Mouse (Mus musculus) embryonic facial prominence, embryonic 10.5 days (tissue): Measurements from ENCODE around the gene Rhot2. TPM values are rescaled to one million over a fixed set of nuclear protein-coding genes. Genes with fewer than 3 reads are reported as not detected.
"Not testable (repeated sequence)": the region's sequence is repeated elsewhere in the genome, so short reads cannot be mapped to it uniquely, and the experiment has no call there.

ENCODE experiments used
- DNase-seq: peaks from one replicate; pipeline ENCODE4 v3.0.0-alpha.2; 2017; ENCODE audit warnings: low spot score
- H3K27ac ChIP-seq: fragments of 300-500 bp; sonication (generic); replicated peaks from 2 replicates; pipeline ENCODE4 v1.5.1; 2016; ENCODE audit warnings: mild to moderate bottlenecking
- H3K27me3 ChIP-seq: fragments of 300-500 bp; sonication (generic); replicated peaks from 2 replicates; pipeline ENCODE4 v1.6.1; 2016; ENCODE audit warnings: low read depth, mild to moderate bottlenecking; ENCODE audit not compliant: poor library complexity, severe bottlenecking
- H3K36me3 ChIP-seq: fragments of 300-500 bp; sonication (generic); replicated peaks from 2 replicates; pipeline ENCODE4 v1.6.1; 2016; ENCODE audit warnings: mild to moderate bottlenecking, moderate library complexity
- H3K4me1 ChIP-seq: fragments of 300-500 bp; sonication (generic); 2 replicates; pipeline ENCODE4 v1.6.1; 2016
- H3K4me3 ChIP-seq: fragments of 300-500 bp; sonication (generic); 2 replicates; pipeline ENCODE4 v1.5.1; 2016; ENCODE audit warnings: mild to moderate bottlenecking, moderate library complexity
- H3K9me3 ChIP-seq: fragments of 300-500 bp; sonication (generic); 2 replicates; pipeline ENCODE4 v1.6.1; 2016; ENCODE audit warnings: mild to moderate bottlenecking
- WGBS: fragments of 180-500 bp; shearing (Covaris S2); methylation state at CpG from one replicate; pipeline ENCODE4 v1.1.7; 2016; 5-methylcytosine and 5-hydroxymethylcytosine counted together
- polyA plus RNA-seq: library from polyadenylated mRNA; unstranded; fragments of >200 nt; fragmentation: Nextera tagmentation; extraction: Ambion mirVana; gene quantifications from 2 replicates; pipeline ENCODE4 v1.2.1, GENCODE M21; 2016

Gene Rhot2
- polyA plus RNA-seq, 1 experiment from 2014 or later, result 27.2 TPM

GRCm38 (mm10) chr17:25810890-25811289, 33.8 kb downstream of the Rhot2 start:
- peaks cover 77% of the 10 kb centered on the region for H3K27me3 ChIP-seq
- peak overlapping the region; percentile 8; the same call in 1 of the 2 replicates for H3K4me3 ChIP-seq
- H3K4me1 ChIP-seq, result peaks cover 34% of the 10 kb centered on the region
- H3K27ac ChIP-seq, result no peak overlapping the region
- no peak for DNase-seq
- 75% methylated on average over 4 of the region's 4 CpGs for WGBS
- H3K36me3 ChIP-seq, result no peaks in the 10 kb centered on the region
- H3K9me3 ChIP-seq, result no peaks in the 10 kb centered on the region

GRCm38 (mm10) chr17:25809606-25810340, 34.9 kb downstream of the Rhot2 start:
- Histone ChIP-seq H3K27me3 (peaks cover 70% of the 10 kb centered on the region), H3K27ac (peak overlapping the region; percentile 86), H3K36me3 (no peaks in the 10 kb centered on the region), H3K4me1 (peaks cover 34% of the 10 kb centered on the region), H3K4me3 (peak overlapping the region; percentile 82), H3K9me3 (no peaks in the 10 kb centered on the region)
- WGBS, result 10% methylated on average over 25 of the region's 25 CpGs
- no peak for DNase-seq

GRCm38 (mm10) chr17:25808789-25809605, 35.7 kb downstream of the Rhot2 start, which contains the start of gene Fbxl16:
Fbxl16 (plus strand) TSS chr17:25809085.
- Histone ChIP-seq H3K4me3 (peak within 1 kb of the TSS; percentile 82), H3K4me1 (peaks cover 34% of the 10 kb centered on the region), H3K27ac (peak within 1 kb of the TSS; percentile 86), H3K36me3 (no peaks in the 10 kb centered on the region), H3K9me3 (no peaks in the 10 kb centered on the region), H3K27me3 (peaks cover 68% of the 10 kb centered on the region)
- WGBS, result under 1% methylated on average over 97 of the region's 100 CpGs
- peak; percentile 88 for DNase-seq

- WGBS, result 36% methylated on average over 5 of the region's 5 CpGs
- Histone ChIP-seq H3K4me1 (peaks cover 36% of the 10 kb centered on the region), H3K27ac (peak overlapping the region; percentile 86; the same call in 1 of the 2 replicates), H3K4me3 (peak overlapping the region; percentile 82), H3K9me3 (no peaks in the 10 kb centered on the region), H3K27me3 (peaks cover 70% of the 10 kb centered on the region), H3K36me3 (no peaks in the 10 kb centered on the region)
- DNase-seq, result no peak
Observed at GRCm38 (mm10) chr17:25808028-25808427, 36.6 kb downstream of the Rhot2 start.

- not testable (repeated sequence) for DNase-seq, H3K9me3 ChIP-seq, H3K36me3 ChIP-seq, H3K27ac ChIP-seq, H3K4me3 ChIP-seq
- peaks cover 66% of the 10 kb centered on the region for H3K27me3 ChIP-seq
- 47% methylated on average over 2 of the region's 2 CpGs for WGBS
- peaks cover 42% of the 10 kb centered on the region for H3K4me1 ChIP-seq
Observed at GRCm38 (mm10) chr17:25807452-25807851, 37.2 kb downstream of the Rhot2 start.

GRCm38 (mm10) chr17:25806507-25806906, 38.1 kb downstream of the Rhot2 start:
- Histone ChIP-seq H3K4me3 (no peak overlapping the region), H3K36me3 (no peaks in the 10 kb centered on the region), H3K27ac (no peak overlapping the region), H3K27me3 (peaks cover 66% of the 10 kb centered on the region), H3K9me3 (no peaks in the 10 kb centered on the region), H3K4me1 (peaks cover 45% of the 10 kb centered on the region)
- no peak for DNase-seq
- WGBS, result 84% methylated on average over 4 of the region's 4 CpGs

- H3K4me1 ChIP-seq, result peaks cover 16% of the 10 kb centered on the region
- peak overlapping the region; percentile 32; the same call in 1 of the 2 replicates for H3K4me3 ChIP-seq
- H3K36me3 ChIP-seq, result no peaks in the 10 kb centered on the region
- H3K27ac ChIP-seq, result peak overlapping the region; percentile 66
- peak; percentile 70 for DNase-seq
- H3K27me3 ChIP-seq, result peaks cover 32% of the 10 kb centered on the region
- H3K9me3 ChIP-seq, result no peaks in the 10 kb centered on the region
- 14% methylated on average over 10 of the region's 10 CpGs for WGBS
Observed at GRCm38 (mm10) chr17:25802825-25803517, 41.7 kb downstream of the Rhot2 start.

- Histone ChIP-seq H3K36me3 (peaks cover 4% of the 10 kb centered on the region; the same call in 1 of the 2 replicates), H3K4me1 (peaks cover 30% of the 10 kb centered on the region), H3K9me3 (no peaks in the 10 kb centered on the region), H3K27me3 (peaks cover 25% of the 10 kb centered on the region), H3K4me3 (no peak overlapping the region), H3K27ac (no peak overlapping the region)
- 8% methylated on average over 6 of the region's 6 CpGs for WGBS
- peak; percentile 75 for DNase-seq
Observed at GRCm38 (mm10) chr17:25801029-25801428, 43.6 kb downstream of the Rhot2 start.

- DNase-seq, result peak; percentile 96
- Histone ChIP-seq H3K4me1 (peaks cover 53% of the 10 kb centered on the region), H3K9me3 (no peaks in the 10 kb centered on the region), H3K36me3 (peaks cover 25% of the 10 kb centered on the region), H3K4me3 (peak within 1 kb of the TSS; percentile 77), H3K27me3 (peaks cover 6% of the 10 kb centered on the region; the same call in 1 of the 2 replicates), H3K27ac (peak within 1 kb of the TSS; percentile 91)
- under 1% methylated on average over 35 of the region's 35 CpGs for WGBS
Observed at GRCm38 (mm10) chr17:25796951-25797369, 47.7 kb downstream of the Rhot2 start, which contains the start of gene Metrn. Metrn (minus strand) TSS chr17:25797136.

GRCm38 (mm10) chr17:25796211-25796771, 48.4 kb downstream of the Rhot2 start:
- H3K4me3 ChIP-seq, result peak overlapping the region; percentile 77
- no peaks in the 10 kb centered on the region for H3K27me3 ChIP-seq
- H3K27ac ChIP-seq, result peak overlapping the region; percentile 91
- no peaks in the 10 kb centered on the region for H3K9me3 ChIP-seq
- no peak for DNase-seq
- under 1% methylated on average over 37 of the region's 37 CpGs for WGBS
- peaks cover 25% of the 10 kb centered on the region for H3K36me3 ChIP-seq
- H3K4me1 ChIP-seq, result peaks cover 60% of the 10 kb centered on the region

GRCm38 (mm10) chr17:25795609-25796092, 49.0 kb downstream of the Rhot2 start, which contains the start of gene AC134908.4:
AC134908.4 (minus strand) TSS chr17:25795659.
- Histone ChIP-seq H3K27ac (peak within 1 kb of the TSS; percentile 91), H3K4me1 (peaks cover 66% of the 10 kb centered on the region), H3K9me3 (no peaks in the 10 kb centered on the region), H3K36me3 (peaks cover 25% of the 10 kb centered on the region), H3K27me3 (no peaks in the 10 kb centered on the region), H3K4me3 (peak within 1 kb of the TSS; percentile 77)
- 4% methylated on average over 6 of the region's 6 CpGs for WGBS
- DNase-seq, result peak; percentile 90
